Mouse (Mus musculus): ENCODE measurements around the gene Tbx4.

- TF ChIP-seq CTCF (IDR thresholded peaks at IDR 0.05; ENCODE audit: low read depth) (no peak), EP300 (IDR thresholded peaks at IDR 0.05; ENCODE audit: low read depth) (no peak)
These were observed 23.3 kb downstream of the Tbx4 start for GRCm38 (mm10) chr11:85909514-85909913.
